Mouse (Mus musculus): ENCODE data around the gene Prph.
"Not testable (repeated sequence)": the region's sequence is repeated elsewhere in the genome, so short reads cannot be mapped to it uniquely, and the experiment has no call there.

The Prph gene

DNA sequence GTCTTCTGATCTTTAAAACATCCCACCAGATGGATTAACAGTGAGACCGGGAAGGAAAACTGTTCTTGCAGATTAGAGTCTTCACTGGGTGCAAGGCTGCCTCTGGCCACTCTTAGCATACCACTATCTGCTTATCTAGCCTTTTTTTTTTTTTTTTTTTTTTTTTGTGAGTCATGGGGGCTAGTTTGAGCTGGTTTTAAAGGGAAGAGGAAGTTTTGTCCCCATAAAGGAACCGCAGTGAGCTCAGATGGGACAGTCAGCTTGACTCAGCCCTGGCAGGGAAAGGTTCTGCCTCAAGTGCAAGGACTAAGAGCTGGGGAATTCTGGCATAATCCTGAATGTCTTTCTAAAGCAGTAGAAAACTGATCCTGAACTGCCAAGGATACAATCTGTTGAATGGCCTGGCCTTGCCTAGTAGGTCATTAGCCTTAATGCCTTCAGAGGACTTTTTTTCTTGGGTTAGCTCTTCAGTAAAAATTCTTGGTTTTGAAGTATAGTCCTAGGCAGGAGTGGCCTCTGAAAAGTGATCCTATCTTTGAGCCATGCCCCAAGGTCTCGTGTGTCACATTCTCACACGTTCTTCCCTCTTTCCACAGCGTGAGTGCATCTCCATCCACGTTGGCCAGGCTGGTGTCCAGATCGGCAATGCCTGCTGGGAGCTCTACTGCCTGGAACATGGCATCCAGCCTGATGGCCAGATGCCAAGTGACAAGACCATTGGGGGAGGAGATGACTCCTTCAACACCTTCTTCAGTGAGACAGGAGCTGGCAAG is 21.3 kb upstream of the Prph start:
- peak; percentile 90 for DNase-seq (ENCODE audit: low read depth, low spot score)

DNA sequence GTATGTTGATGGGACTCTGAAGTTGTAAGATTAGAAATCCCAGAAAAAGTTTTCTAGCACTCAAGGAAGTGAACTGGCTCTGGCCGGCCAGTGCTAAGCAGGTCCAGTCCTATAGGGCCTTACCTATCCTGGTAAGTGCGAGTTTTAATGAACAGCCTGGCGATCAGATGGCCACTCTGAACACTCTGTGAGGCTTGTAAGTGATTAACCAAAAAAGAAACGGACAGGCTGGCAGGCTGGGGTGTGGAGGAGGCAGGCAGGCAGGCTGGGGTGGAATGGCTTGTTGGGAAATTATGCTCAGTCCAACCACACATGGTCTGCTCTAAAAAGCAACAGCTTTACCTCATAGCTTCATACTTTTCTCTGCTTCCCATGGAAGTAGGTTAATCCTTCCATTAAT is 19.5 kb upstream of the Prph start:
- DNase-seq (ENCODE audit: low read depth, low spot score), result no peak

DNA sequence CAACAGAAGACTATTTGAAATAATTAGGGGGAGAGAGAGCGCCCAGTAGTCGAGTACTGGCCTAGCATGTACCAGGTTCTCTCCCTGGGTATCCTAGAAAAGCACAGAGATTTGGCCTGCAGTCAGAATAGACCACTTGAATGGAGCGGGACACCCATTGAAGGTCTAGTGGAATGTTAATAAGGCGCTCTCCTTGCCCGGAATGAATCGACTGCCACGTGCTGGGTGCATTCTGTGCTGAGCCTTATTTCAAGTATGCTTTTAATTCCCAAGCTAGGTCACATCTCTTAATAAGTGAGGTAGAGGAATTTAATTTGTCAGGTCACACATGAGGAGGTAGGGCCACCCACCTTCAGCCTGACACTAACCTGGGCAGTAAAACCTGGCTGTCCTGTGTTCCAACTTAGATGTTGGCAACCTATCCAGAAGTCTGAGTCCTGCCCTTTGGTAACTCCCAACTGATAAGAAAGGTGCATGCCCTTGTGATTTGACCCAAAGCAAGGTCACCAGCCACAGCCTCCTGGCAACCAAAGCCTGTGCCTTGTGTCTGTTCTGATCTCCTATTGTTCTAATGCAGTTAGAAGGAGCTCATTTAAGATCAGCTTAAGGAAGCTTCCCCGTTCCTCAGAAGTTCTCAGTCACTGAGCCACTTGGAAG is 18.6 kb upstream of the Prph start:
- no peak for DNase-seq (ENCODE audit: low read depth, low spot score)

DNA sequence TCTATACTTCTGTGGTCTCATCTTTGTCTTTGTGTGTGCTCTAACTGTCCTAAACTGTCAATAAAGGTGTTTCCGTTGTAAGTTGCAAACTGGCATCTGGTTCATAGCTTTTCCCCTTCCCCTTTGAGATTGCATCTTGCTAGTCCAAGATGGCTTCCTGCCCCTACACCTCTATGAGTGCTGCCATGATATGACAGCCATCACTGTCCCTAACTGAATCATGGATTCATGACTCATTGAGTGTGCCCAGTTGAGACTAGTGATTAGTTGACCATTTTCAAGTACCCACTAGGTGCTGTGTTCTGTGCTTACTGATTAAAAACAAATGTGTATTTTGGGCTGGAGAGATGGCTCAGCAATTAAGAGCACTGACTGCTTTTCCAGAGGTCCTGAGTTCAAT is 16.9 kb upstream of the Prph start:
- peak; percentile 40 for DNase-seq (ENCODE audit: low read depth, low spot score)

DNA sequence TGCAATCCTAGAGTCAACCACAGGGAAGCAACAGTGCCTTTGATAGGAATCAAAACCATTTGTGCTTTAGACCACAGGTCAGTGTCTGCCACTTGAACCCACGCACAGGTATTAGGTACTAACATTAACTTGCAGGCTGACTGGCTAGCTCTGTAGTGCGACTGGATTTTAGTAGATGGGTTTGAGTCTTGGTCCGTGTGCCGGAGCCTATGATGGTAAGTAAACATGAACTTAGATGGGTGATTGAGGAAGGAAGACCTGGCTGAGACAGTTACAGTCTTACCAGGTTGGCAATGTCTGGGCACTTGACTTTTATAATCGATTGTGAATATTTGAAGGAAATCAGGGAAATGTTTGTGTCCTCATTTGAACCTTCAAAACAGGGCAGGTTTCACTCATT is 16.2 kb upstream of the Prph start:
- DNase-seq (ENCODE audit: low read depth, low spot score), result peak; percentile 30

DNA sequence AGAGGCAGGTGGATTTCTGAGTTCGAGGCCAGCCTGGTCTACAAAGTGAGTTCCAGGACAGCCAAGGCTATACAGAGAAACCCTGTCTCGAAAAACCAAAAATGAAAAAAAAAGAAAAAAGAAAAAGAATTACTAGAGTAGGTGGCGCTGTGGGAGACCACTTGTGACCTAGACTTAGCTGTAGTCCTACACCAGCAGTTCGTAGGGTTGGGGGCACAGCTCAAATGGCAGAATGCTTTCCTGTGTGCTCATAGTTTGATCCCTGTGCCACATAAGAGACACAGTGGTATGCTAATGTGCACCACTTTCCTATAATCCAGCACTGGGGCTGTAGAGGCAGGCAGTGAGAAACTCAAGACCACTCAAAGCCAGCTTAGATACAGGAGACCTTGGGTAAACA is 15.7 kb upstream of the Prph start:
- DNase-seq (ENCODE audit: low read depth, low spot score), result no peak

DNA sequence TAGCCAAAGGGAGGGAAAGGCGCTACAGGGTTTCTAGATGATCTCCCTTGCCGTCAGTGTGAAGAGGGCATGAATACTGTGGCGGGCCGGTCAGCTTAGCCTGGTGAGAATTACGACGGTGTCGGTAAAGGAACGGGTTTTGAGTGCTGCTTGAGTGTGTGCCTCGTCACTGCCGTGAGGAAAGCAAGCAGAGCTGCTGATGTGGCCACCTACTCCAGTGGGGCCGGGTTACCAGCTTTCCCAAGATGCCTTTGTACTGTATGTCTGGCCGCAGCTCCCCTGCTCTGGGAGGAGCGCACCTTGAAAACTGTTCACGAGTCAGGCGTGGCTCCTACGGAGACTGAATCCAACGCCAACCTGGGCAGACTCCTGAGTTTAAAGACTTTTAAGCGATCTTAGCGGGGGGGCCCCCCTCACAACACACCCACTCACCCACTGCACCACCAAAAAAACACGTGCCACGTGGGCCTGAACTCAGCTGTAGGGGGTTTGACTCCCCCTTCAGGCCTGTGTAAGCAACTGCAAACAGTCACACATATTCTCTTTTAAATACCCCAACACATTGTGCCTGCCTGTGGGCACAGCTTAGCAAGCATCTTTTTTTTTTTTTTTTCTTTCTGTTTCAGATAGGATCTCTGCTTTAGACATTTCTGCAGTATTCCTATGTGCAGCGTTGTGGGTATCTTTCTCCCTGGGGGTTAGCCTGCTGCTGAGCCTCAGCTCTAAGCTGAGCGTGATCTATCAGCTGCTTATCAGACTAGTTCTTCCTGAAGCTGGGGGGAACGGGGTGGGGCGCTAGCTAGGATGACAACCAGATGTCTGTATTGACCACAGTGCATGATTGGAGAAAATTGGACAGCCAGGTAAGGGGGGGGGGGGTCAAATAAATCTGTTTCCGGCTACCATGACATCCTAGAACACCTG is 14.7 kb upstream of the Prph start:
- DNase-seq (ENCODE audit: low read depth, low spot score), result no peak

DNA sequence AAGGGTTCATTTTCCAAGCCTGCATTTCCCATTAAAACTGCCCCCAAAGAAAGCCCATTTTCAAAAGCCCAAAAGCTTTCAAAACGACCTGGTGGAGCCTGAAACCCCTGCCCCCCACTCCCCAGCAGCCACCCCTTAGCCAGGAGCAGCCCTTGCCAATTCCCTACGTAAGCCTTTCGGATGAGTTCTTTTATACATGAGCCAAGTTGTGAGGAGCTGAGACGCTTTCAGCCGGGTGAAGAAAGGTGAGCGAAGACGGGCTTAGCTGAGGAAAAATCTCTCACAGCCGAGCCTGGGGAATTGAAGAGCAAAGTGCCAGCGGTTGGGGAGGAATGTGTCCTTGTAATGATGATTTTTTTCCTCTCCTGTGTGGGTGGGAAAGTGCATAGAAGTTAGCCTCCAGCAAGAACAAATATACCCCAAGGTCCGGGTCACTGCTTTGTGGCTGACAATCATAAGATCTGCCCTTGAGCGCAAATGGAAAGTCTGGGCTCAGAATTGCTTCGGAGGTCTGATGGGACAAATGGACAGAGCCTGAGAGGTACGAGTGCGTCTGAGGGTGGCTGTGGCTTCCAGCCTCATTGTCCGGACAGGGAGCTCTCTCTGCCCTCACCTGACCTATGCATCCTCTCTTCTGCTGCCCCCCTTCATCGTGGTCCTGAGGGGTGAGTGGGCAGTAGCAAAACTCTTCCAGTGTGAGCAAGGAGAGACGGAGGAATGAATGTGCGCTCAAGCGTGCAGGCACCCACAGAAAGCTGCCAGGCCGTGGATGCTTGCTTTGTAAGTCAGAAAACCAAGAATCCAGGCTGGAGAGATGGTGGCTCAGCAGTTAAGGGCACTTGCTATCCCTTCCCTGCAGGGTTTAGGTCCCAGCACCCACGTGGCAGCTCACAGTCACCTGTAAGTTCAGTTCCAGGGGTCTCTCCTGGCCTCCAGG is 13.8 kb upstream of the Prph start:
- no peak for DNase-seq (ENCODE audit: low read depth, low spot score)

DNA sequence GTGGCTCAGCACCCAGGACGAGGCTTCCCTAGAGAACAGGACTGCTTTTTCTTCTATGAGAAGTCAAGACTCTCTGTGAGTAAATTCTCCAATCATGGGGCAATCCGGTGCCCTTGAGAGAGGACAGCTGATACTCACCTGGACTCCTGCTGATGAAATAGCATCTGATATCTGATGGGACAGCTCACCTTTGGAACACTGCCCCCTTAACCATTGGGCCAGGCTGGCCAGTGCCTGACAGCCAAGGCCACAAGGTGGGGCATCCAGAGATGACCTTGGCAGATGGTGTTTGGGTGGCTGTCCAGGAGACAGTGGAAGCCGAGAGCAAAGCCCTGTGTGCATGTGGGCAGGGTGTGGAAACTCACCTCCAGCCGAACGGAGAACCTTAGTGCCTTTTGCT is 12.6 kb upstream of the Prph start:
- DNase-seq (ENCODE audit: low read depth, low spot score), result no peak

DNA sequence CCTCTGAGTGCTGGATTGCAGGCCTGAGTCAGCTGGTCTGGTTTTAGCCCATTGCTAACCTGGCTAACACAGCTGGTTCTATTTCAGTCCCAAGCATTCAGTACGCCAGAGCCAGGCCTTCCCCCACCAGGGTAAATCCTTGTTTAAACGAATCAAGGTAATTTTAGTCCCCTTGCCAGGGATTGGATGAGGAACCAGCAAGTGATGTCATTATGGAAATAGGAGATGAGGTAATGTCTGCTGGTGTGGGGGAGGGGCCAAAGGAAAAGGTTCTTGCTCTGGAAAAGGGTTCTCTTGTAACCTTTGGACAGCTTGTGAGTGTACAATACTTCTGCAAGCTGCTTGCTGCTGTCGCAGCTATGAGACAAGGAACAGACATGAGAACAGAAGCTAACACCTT is 10.1 kb upstream of the Prph start:
- DNase-seq (ENCODE audit: low read depth, low spot score), result peak; percentile 38

DNA sequence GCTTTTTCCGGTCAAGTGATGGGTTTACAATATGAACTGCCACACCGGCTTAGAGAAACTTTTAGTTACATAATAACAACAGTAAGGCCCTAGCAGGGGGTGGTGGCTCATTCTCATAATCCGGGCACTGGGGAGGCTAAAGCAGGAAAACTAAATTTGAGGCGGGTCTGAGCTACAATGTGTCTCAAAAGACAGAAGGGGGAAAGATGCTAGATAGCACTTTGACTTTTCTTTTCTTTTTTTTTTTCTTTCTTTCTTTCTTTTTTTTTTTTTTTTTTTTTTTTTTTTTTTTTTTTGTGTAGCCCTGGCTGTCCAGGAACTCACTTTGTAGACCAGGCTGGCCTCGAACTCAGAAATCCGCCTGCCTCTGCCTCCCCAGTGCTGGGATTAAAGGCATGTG is 9.2 kb upstream of the Prph start:
- DNase-seq (ENCODE audit: low read depth, low spot score), result not testable (repeated sequence)

DNA sequence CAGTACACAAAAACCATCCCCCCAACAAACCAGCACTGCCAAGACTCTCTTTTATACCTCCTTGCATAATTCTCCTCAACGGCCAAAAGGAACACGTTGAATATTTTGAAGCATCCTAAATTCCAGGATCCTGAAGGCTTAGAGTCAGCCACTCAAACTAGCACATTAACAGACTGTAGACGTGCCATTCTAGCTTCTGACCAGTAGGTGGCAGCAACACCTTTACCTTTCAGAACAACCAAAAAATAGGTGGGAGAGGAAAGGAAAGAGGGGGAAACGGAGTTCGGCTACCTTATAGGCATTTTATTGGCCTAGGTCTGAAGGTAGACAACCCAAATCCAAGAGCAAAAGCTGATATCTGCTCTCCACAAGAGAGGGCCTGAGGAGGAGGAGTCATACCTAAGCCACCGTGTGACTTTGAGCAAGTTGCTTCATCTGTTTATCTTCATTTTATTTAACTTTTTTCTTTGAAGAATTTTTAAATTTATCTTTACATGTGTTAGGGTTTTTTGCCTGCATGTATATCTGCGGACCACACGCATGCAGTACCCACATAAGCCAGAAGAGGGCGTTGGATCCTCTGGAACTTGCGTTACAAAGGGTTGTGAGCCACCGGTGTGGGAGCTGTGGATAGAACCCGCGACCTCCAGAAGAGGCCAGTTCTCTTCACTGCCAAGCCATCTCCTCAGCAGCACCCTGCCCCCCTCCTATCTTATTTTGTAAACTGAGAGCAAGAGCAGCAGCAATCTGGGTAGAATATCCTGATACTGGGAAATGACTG is 5.3 kb upstream of the Prph start:
- DNase-seq (ENCODE audit: low read depth, low spot score), result peak; percentile 83

DNA sequence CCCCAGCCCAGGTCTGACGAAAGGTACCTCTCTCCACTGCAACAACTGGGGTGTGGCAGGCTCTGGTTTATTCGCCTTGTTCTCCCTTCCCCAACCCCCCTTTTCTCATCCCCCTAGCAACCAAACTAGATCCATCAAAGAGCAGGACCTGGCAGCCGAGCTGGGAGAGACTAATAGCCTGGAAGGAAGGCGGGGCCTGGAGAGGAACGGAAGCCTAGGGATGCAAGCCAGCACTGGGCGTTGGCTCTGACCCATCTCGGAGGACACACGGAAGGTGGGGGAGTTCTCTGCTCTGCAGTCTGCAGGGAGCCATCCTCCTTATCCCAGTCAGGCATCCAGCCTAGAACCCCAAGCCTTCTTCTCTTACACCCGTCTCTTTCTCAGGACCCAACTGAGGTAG is 1.6 kb upstream of the Prph start:
- no peak for DNase-seq (ENCODE audit: low read depth, low spot score)

DNA sequence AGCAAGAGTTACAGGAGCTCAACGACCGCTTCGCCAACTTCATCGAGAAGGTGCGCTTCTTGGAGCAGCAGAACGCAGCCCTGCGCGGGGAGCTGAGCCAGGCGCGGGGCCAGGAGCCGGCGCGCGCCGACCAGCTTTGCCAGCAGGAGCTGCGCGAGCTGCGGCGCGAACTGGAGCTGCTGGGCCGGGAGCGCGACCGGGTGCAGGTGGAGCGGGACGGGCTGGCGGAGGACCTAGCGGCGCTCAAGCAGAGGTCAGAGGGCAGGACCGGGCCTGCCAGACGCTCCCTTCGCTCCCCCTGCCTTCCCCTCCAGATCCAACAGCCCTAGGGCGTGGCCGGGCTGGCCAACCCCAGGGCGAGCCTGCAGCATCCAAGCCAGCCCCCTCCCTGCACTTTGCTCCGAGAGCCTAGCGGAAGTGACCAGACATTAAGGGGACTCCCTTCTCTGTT is 562 bp downstream of the Prph start:
- DNase-seq (ENCODE audit: low read depth, low spot score), result no peak

DNA sequence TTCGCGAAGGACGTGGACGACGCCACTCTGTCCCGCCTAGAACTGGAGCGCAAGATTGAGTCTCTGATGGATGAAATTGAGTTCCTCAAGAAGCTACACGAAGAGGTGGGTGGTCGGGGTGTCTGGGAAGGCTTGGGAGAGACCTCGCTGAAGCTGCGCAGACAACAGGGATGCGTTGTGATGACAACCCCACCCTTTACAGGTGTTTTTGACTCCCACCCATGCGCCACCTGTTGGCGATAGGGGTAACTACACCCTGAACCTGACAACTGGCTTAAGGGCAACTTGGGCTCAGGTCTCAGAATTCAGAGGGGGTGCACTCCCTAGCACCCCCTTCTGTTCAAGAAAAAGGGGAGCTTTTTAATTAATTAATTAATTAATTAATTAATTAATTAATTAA is 1.4 kb downstream of the Prph start:
- DNase-seq (ENCODE audit: low read depth, low spot score), result peak; percentile 37

DNA sequence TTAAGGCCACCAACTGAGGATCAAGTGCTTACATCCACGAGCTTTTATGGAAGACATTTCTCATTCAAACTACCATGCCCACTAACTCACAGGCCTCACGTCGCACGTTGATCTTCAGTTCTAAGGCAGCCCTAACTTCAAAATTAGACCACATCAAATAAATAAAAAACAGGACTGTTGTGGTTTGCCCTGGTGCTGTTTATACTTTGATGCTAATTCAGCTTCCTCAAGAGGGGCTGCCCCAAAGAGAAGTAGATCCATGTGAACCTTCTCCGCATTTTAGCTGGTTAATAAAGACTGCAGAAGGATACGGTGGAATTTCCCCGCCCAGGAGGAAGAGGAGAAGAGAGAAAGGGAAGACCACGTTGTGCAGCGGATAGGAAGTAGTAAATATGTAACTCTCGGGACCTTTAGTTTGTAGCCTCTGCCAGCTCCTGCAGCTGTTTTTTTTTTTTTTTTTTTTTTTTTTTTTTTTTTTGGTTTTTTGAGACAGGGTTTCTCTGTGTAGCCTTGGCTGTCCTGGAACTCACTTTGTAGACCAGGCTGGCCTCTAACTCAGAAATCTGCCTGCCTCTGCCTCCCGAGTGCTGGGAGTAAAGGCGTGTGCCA is 10.7 kb downstream of the Prph start:
- no peak for DNase-seq (ENCODE audit: low read depth, low spot score)

DNA sequence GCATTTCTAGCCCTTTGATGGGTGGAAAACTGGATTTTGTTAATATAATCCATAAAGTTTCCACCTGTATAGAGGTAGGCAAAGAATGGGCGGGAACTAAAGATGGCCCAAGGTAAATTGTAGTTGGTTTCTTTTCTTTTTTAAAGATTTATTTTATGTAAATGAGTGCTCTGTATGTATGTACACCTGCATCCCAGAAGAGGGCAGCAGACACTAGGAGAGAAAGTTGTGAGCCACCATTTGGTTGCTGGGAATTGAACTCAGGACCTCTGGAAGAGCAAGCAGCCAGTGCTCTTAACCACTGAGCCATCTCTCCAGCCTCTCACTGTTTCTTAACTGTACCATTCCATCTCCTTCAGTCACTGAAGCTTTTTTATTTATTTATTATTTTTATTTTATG is 17.0 kb downstream of the Prph start:
- no peak for DNase-seq (ENCODE audit: low read depth, low spot score)

DNA sequence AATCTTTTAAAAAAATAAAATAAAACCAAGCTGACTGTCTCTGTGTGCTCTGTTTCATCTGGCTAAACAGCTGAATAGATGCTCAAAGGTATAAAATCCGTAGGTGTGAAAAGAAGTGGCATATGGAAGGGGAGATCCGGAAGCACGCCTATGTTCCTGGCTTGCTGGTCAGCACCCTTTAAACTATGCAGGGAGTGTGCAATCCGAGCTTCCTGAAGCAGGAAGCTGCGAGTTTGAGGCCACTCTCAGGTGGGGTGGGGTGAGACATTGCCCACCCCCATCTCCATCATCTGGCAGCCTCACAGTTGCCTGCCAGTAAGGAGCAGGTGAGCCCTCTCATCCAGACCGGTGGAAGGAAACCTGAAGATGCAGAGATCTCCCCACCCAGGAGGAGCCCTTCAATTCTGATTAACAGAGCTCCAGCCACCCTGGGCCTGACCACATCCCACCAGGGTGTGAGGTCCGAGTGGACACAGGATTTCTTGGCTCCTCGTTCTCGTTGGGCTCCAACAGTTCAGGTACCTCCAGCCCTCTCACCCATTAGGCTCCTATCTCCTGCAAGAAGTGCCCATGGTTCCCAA is 19.1 kb downstream of the Prph start, which contains the start of gene Troap:
TSS of gene Troap (plus strand) at position 557 of the 581 bp plus-strand sequence.
- DNase-seq (ENCODE audit: low read depth, low spot score), result no peak

DNA sequence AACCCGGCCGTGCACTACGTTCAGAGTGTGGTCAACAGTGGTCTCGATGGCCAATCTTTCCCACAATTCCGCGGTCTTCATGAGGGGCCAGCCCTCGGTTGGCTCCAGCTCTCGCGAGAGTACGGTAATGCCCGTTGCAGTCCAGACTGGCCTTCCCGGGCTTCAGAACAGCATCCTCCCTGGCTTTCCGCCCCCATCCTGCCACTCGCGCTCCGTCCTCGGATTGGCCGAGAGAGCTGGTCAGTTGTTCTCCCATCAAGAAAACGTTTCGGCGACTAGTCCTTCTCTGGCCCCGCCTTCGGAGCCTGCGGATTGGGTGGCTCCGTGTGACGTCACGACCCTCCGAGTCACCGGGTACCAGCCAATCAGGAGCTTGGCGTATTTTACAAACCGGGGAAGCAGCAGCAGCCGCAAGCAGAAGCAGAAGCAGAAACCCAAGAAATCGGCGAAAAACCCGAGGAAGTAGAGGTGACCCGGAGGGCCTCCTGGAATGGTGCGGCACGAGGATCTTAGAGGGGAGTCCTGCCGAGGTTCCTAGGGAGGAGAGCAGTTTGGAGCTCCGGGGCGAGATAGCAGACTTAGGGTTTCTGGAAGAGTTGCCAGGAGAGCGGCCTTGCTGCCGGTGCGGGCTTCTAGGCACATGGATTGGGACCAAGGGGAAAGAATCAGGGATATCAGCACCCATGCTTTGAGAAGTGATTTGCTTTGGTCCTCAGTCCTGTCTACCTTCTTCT is 19.8 kb downstream of the Prph start:
- DNase-seq (ENCODE audit: low read depth, low spot score), result peak; percentile 100

All from 3T3-L1 (cell line).